Mouse (Mus musculus) lung, adult 2 months (tissue): ENCODE measurements around the gene Pip4k2b.

Source experiments
- CTCF ChIP-seq: fragments of 200-500 bp; IDR thresholded peaks from 2 replicates; pipeline ENCODE4 v1.5.1; 2011; ENCODE audit warnings: mild to moderate bottlenecking, low read length, control low read depth; ENCODE audit not compliant: insufficient read depth
- POLR2A ChIP-seq: fragments of 200-500 bp; IDR thresholded peaks from 2 replicates; pipeline ENCODE4 v1.6.1; 2011; ENCODE audit warnings: low read depth, mild to moderate bottlenecking, control low read depth, low read length, borderline replicate concordance; ENCODE audit errors: extremely low read depth

GRCm38 (mm10) chr11:97701581-97702392 is 42.7 kb downstream of the Pip4k2b start:
- TF ChIP-seq CTCF (no peak), POLR2A (no peak)
